Mouse (Mus musculus): ENCODE results near the gene Ndufs5. TPM values are rescaled to one million over a fixed set of nuclear protein-coding genes. Genes with fewer than 3 reads are reported as not detected.

Ndufs5 gene
- total RNA-seq, 1 experiment: 92.9 TPM

DNA sequence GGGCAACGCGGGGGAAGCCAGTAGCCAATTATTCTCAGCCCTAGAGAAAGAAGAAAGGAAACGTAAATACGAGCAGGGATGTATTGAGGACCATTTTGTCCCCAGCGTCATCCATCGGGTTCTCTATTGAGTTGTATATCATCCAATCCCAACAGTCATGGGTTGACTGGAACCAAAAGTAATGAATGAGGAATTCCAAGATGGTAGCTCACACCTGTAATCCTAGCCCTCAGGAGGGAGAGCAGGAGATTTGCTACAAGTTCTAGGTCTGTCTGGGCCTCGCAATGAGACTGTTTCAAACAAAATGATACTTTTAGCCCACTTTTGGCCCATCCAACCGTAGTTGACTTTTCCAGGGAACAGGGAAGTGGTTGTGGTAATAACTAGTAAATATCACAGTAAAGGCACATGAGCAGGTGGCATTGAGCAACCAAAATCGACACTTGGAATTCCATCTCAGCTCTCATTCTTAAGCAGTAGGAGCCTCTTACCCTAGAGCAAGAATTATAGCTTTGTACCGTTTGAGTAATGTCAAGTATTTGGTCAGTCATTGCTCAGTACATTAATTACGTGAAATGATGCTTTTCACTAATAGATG lies 52.2 kb downstream of the Ndufs5 start:
- Histone ChIP-seq H3K4me1 (ENCODE audit: control insufficient read depth in 2 of 2, insufficient read depth in 2 of 2, low read length in 2 of 2, poor library complexity in 1 of 2) (peaks cover 15 to 29% of the 10 kb centered on the region in 2 experiments), H3K4me3 (ENCODE audit: insufficient read depth in 1 of 2, low read depth in 1 of 2, low read length in 2 of 2, poor library complexity in 1 of 2, severe bottlenecking in 1 of 2) (peak overlapping the region; percentile 76 to 86), H3K27ac (ENCODE audit: insufficient read depth, low read depth, low read length, poor library complexity, severe bottlenecking) (peak overlapping the region; percentile 94), H3K36me3 (ENCODE audit: control insufficient read depth, insufficient read depth, low read length, poor library complexity, severe bottlenecking) (no peaks in the 10 kb centered on the region), H3K9ac (ENCODE audit: insufficient read depth, low read depth, low read length, poor library complexity, severe bottlenecking) (peak overlapping the region; percentile 82), H3K9me3 (ENCODE audit: control insufficient read depth, insufficient read depth, low read depth, low read length) (no peaks in the 10 kb centered on the region)
- DNase-seq (ENCODE audit: low read depth, low spot score): no peak
- in situ Hi-C loops (cut with MboI; ENCODE audit: low sequenced_read_pairs in 2 of 2, unreplicated experiment in 2 of 2): no loop called here
- TF ChIP-seq CHD2 (IDR thresholded peaks at IDR 0.05; ENCODE audit: low read depth, low read length): no peak
- TF ChIP-seq HCFC1 (IDR thresholded peaks at IDR 0.05; ENCODE audit: borderline replicate concordance, insufficient read depth, low read length): no peak
- TF ChIP-seq MAFK (IDR thresholded peaks at IDR 0.05; ENCODE audit: insufficient read depth, low read depth, low read length): no peak
- no peak for TF ChIP-seq ZNF384 (IDR thresholded peaks at IDR 0.05; ENCODE audit: low read depth, low read length)
- TF ChIP-seq ZC3H11A (IDR thresholded peaks at IDR 0.05; ENCODE audit: borderline replicate concordance, low read depth, low read length): no peak

DNA sequence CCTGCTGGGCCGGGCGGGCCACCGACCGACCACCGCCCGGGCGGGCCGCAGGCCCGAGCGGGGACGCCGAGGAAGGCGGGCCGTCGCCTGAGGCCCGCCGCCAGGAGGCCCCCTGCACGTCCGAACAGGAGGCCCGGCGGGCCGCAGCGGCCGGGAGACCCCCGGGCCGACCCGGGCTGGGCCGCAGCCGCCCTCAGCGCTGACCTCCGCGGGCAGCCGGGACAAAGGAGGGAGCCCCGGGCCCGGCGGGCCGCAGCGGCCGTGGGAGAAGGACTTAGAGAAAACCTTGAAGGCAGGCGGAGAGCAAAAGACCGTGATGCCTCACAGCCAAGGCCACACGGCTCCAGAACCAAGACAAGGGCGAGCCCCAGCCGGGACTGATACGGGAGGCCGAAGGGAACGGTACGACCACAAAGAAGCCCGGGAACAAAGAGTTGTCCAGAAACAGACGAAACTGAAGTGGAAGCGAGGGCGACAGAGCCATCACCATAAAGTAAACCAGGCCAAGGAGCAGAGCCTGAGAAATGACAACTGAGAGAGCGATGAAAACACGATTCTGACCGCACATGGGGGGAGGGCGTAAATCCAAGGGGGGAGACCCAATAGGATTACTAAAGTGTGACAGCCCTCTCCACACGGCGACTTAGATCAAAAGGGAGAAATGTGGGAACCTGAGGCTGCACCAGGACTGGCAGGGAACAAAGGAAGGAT lies 52.9 kb downstream of the Ndufs5 start:
- peak overlapping the region; percentile 82 for H3K9ac ChIP-seq (ENCODE audit: insufficient read depth, low read depth, low read length, poor library complexity, severe bottlenecking)
- TF ChIP-seq ZC3H11A (IDR thresholded peaks at IDR 0.05; ENCODE audit: borderline replicate concordance, low read depth, low read length) (no peak), ZNF384 (IDR thresholded peaks at IDR 0.05; ENCODE audit: low read depth, low read length) (no peak), MAFK (IDR thresholded peaks at IDR 0.05; ENCODE audit: insufficient read depth, low read depth, low read length) (no peak), CHD2 (IDR thresholded peaks at IDR 0.05; ENCODE audit: low read depth, low read length) (no peak), HCFC1 (IDR thresholded peaks at IDR 0.05; ENCODE audit: borderline replicate concordance, insufficient read depth, low read length) (no peak)
- peak overlapping the region; percentile 76 to 86 for H3K4me3 ChIP-seq (ENCODE audit: insufficient read depth in 1 of 2, low read depth in 1 of 2, low read length in 2 of 2, poor library complexity in 1 of 2, severe bottlenecking in 1 of 2)
- in situ Hi-C loops (cut with MboI; ENCODE audit: low sequenced_read_pairs in 2 of 2, unreplicated experiment in 2 of 2): no loop called here
- peaks cover 15 to 23% of the 10 kb centered on the region in 2 experiments for H3K4me1 ChIP-seq (ENCODE audit: control insufficient read depth in 2 of 2, insufficient read depth in 2 of 2, low read length in 2 of 2, poor library complexity in 1 of 2)
- peak overlapping the region; percentile 94 for H3K27ac ChIP-seq (ENCODE audit: insufficient read depth, low read depth, low read length, poor library complexity, severe bottlenecking)
- no peaks in the 10 kb centered on the region for H3K36me3 ChIP-seq (ENCODE audit: control insufficient read depth, insufficient read depth, low read length, poor library complexity, severe bottlenecking)
- no peak for DNase-seq (ENCODE audit: low read depth, low spot score)
- no peaks in the 10 kb centered on the region for H3K9me3 ChIP-seq (ENCODE audit: control insufficient read depth, insufficient read depth, low read depth, low read length)

DNA sequence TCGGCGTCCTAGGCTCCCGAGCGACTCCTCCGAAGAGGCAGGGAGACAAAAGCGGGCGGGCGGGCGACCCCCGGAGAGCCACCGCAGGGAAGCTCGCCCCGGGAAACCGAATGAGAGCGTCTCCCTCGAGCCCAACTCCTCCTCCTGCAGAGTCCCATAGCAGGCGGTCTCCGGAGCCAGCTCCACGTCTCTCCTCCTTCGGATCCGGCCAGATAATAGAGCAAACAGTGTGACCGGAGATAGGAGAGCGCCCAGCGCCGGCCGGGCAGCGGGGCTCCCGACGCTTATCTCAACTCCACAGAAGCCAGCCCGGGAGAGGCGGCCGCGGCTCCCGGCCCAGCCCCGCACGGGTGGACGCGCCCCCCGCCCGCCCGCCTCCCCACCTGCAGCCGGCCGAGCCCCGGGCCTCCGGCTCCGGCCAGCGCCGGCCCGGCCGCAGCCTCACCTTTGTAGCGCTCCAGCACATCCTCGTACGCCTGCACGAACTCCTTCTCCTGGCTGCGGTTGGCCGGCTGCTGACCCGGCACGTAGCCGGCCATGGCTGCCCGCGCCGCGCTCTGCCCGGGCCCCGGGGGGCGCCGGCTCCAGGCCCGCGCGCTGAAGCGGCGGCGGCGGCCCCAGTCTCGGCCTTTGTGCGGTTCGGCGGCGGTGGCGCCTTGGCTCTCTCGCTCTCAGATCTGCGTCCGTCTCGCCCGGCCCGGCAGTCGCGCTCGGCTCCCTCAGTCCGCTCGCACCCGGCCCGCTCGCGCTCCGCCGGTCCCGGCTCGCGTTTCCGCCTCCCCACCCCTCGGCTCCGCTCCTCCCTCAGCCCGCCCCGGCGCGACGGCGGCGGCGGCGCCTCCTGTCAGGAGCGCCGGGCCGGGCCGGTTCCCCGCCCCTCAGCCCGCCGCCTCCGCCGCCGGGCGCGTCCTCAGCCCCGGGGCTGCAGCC lies 53.7 kb downstream of the Ndufs5 start:
- TF ChIP-seq ZNF384 (IDR thresholded peaks at IDR 0.05; ENCODE audit: low read depth, low read length): no peak
- no peak for TF ChIP-seq CHD2 (IDR thresholded peaks at IDR 0.05; ENCODE audit: low read depth, low read length)
- TF ChIP-seq HCFC1 (IDR thresholded peaks at IDR 0.05; ENCODE audit: borderline replicate concordance, insufficient read depth, low read length): no peak
- no peak for TF ChIP-seq ZC3H11A (IDR thresholded peaks at IDR 0.05; ENCODE audit: borderline replicate concordance, low read depth, low read length)
- TF ChIP-seq MAFK (IDR thresholded peaks at IDR 0.05; ENCODE audit: insufficient read depth, low read depth, low read length): no peak
- Histone ChIP-seq H3K9me3 (ENCODE audit: control insufficient read depth, insufficient read depth, low read depth, low read length) (no peaks in the 10 kb centered on the region), H3K9ac (ENCODE audit: insufficient read depth, low read depth, low read length, poor library complexity, severe bottlenecking) (peak overlapping the region; percentile 82), H3K4me1 (ENCODE audit: control insufficient read depth in 2 of 2, insufficient read depth in 2 of 2, low read length in 2 of 2, poor library complexity in 1 of 2) (peaks cover 14 to 20% of the 10 kb centered on the region in 2 experiments), H3K27ac (ENCODE audit: insufficient read depth, low read depth, low read length, poor library complexity, severe bottlenecking) (peak overlapping the region; percentile 94), H3K4me3 (ENCODE audit: insufficient read depth in 1 of 2, low read depth in 1 of 2, low read length in 2 of 2, poor library complexity in 1 of 2, severe bottlenecking in 1 of 2) (peak overlapping the region; percentile 76 to 86), H3K36me3 (ENCODE audit: control insufficient read depth, insufficient read depth, low read length, poor library complexity, severe bottlenecking) (no peaks in the 10 kb centered on the region)
- in situ Hi-C loops (cut with MboI; ENCODE audit: low sequenced_read_pairs in 2 of 2, unreplicated experiment in 2 of 2): no loop called here
- no peak for DNase-seq (ENCODE audit: low read depth, low spot score)

DNA sequence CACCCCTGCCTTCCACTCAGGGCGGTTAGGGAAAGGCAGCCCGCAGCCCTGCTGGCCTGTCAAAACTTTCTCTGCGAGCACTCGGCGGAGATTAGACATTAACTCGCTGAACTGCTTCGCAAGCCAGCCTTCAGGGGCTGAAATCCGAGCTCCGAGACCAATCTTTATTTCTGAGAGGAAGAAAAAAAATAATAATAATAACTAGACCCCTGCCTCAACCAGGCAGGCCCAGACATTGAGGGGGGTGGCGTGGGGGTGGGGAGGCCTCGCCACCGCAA lies 54.4 kb downstream of the Ndufs5 start:
- H3K9me3 ChIP-seq (ENCODE audit: control insufficient read depth, insufficient read depth, low read depth, low read length): no peaks in the 10 kb centered on the region
- DNase-seq (ENCODE audit: low read depth, low spot score): no peak
- TF ChIP-seq CHD2 (IDR thresholded peaks at IDR 0.05; ENCODE audit: low read depth, low read length) (no peak), ZC3H11A (IDR thresholded peaks at IDR 0.05; ENCODE audit: borderline replicate concordance, low read depth, low read length) (no peak)
- no peaks in the 10 kb centered on the region for H3K36me3 ChIP-seq (ENCODE audit: control insufficient read depth, insufficient read depth, low read length, poor library complexity, severe bottlenecking)
- peak overlapping the region; percentile 76 to 86 for H3K4me3 ChIP-seq (ENCODE audit: insufficient read depth in 1 of 2, low read depth in 1 of 2, low read length in 2 of 2, poor library complexity in 1 of 2, severe bottlenecking in 1 of 2)
- peaks cover 13 to 18% of the 10 kb centered on the region in 2 experiments for H3K4me1 ChIP-seq (ENCODE audit: control insufficient read depth in 2 of 2, insufficient read depth in 2 of 2, low read length in 2 of 2, poor library complexity in 1 of 2)
- in situ Hi-C loops (cut with MboI; ENCODE audit: low sequenced_read_pairs in 2 of 2, unreplicated experiment in 2 of 2): no loop called here
- peak overlapping the region; percentile 82 for H3K9ac ChIP-seq (ENCODE audit: insufficient read depth, low read depth, low read length, poor library complexity, severe bottlenecking)
- H3K27ac ChIP-seq (ENCODE audit: insufficient read depth, low read depth, low read length, poor library complexity, severe bottlenecking): peak overlapping the region; percentile 94; the same call in 1 of the 2 replicates
